Mouse (Mus musculus) thymus, adult 2 months (tissue): Measurements from ENCODE around the gene Xlr3b. TPM values are rescaled to one million over a fixed set of nuclear protein-coding genes. Genes with fewer than 3 reads are reported as not detected.
"Not testable (repeated sequence)": the region's sequence is repeated elsewhere in the genome, so short reads cannot be mapped to it uniquely, and the experiment has no call there.

Experiments
- DNase-seq: peaks from one replicate; pipeline ENCODE4 v3.0.0; 2021
- H3K27ac ChIP-seq: fragments of 200-500 bp; 2 replicates; pipeline ENCODE4 v1.5.1; 2012; ENCODE audit warnings: low read length, control low read depth; ENCODE audit not compliant: control insufficient read depth, insufficient read depth
- H3K27me3 ChIP-seq: fragments of 200-500 bp; 2 replicates; pipeline ENCODE4 v1.6.1; 2012; ENCODE audit warnings: mild to moderate bottlenecking, low read length, moderate library complexity, mixed read lengths; ENCODE audit not compliant: control insufficient read depth, insufficient read depth
- H3K36me3 ChIP-seq: fragments of 200-500 bp; 2 replicates; pipeline ENCODE4 v1.6.1; 2012; ENCODE audit warnings: mild to moderate bottlenecking, low read length, moderate library complexity; ENCODE audit not compliant: control insufficient read depth, insufficient read depth
- H3K4me1 ChIP-seq: fragments of 200-500 bp; replicated peaks from 2 replicates; pipeline ENCODE4 v1.6.1; 2012; ENCODE audit warnings: low read length; ENCODE audit not compliant: control insufficient read depth, insufficient read depth
- H3K4me3 ChIP-seq: fragments of 200-500 bp; 2 replicates; pipeline ENCODE4 v1.5.1; 2012; ENCODE audit warnings: mild to moderate bottlenecking, low read length, control low read depth, moderate library complexity; ENCODE audit not compliant: control insufficient read depth, insufficient read depth
- CTCF ChIP-seq: fragments of 200-500 bp; IDR thresholded peaks from 2 replicates; pipeline ENCODE4 v1.5.1; 2012; ENCODE audit warnings: mild to moderate bottlenecking, control low read depth, low read length, moderate library complexity, borderline replicate concordance; ENCODE audit not compliant: control insufficient read depth, poor library complexity, insufficient read depth; ENCODE audit errors: extremely low read depth
- POLR2A ChIP-seq: fragments of 200-500 bp; IDR thresholded peaks from 2 replicates; pipeline ENCODE4 v1.6.1; 2012; ENCODE audit warnings: mild to moderate bottlenecking, low read length, control low read depth, moderate library complexity; ENCODE audit not compliant: control insufficient read depth, poor library complexity, insufficient read depth; ENCODE audit errors: extremely low read depth
- WGBS: fragments of 180-500 bp; shearing (Covaris S2); methylation state at CpG from one replicate; pipeline ENCODE4 v1.1.7; 2018; 5-methylcytosine and 5-hydroxymethylcytosine counted together
- polyA plus RNA-seq: library from polyadenylated mRNA; depleted of rRNA; stranded (reverse); fragments of >200 nt; gene quantifications from 2 replicates; pipeline ENCODE4 v1.2.3, GENCODE M21; 2012; rRNA removed

Xlr3b gene
- polyA plus RNA-seq, result 0.56 and 2.8 TPM in 2 replicates

GRCm38 (mm10) chrX:73191934-73192333, at the start of gene Xlr3b:
Gene Xlr3b, plus strand, starts transcription at chrX:73192207.
- not testable (repeated sequence) for H3K4me3 ChIP-seq, H3K36me3 ChIP-seq, H3K27me3 ChIP-seq, H3K4me1 ChIP-seq, H3K27ac ChIP-seq
- 84% methylated on average over 12 of the region's 12 CpGs for whole genome bisulfite sequencing
- DNase-seq, result peak; percentile 4

- not testable (repeated sequence) for H3K4me3 ChIP-seq, H3K27ac ChIP-seq, H3K4me1 ChIP-seq, H3K36me3 ChIP-seq, H3K27me3 ChIP-seq, DNase-seq
- WGBS, result no CpG with 5 or more reads among the region's 7 CpGs
These were observed 48.8 kb upstream of the Xlr3b start for GRCm38 (mm10) chrX:73143218-73143618.

GRCm38 (mm10) chrX:73148496-73148895, 43.5 kb upstream of the Xlr3b start, which contains the start of gene Xlr5b:
Gene Xlr5b, plus strand, starts transcription at chrX:73148796.
- not testable (repeated sequence) for H3K27ac ChIP-seq, H3K36me3 ChIP-seq, H3K4me3 ChIP-seq, H3K4me1 ChIP-seq, DNase-seq, H3K27me3 ChIP-seq
- WGBS, result no CpG with 5 or more reads among the region's 20 CpGs

- not testable (repeated sequence) for H3K27ac ChIP-seq, H3K36me3 ChIP-seq, H3K27me3 ChIP-seq, H3K4me1 ChIP-seq, DNase-seq, H3K4me3 ChIP-seq
- no CpG with 5 or more reads among the region's 7 CpGs for WGBS
These were observed 42.7 kb upstream of the Xlr3b start, which contains the start of gene DXBay18 for GRCm38 (mm10) chrX:73149350-73149749. Gene DXBay18, minus strand, starts transcription at chrX:73149450.

GRCm38 (mm10) chrX:73176889-73177288, 15.1 kb upstream of the Xlr3b start, which contains the start of gene Spin2d:
Gene Spin2d, minus strand, starts transcription at chrX:73176989.
- WGBS, result 85% methylated on average over 4 of the region's 15 CpGs
- not testable (repeated sequence) for DNase-seq, H3K4me1 ChIP-seq, H3K36me3 ChIP-seq, H3K27me3 ChIP-seq, H3K27ac ChIP-seq, H3K4me3 ChIP-seq

GRCm38 (mm10) chrX:73213819-73214564, 22.0 kb downstream of the Xlr3b start, which contains the start of gene Xlr4b:
Gene Xlr4b, plus strand, starts transcription at chrX:73214333.
- H3K4me1 ChIP-seq, H3K27me3 ChIP-seq, H3K27ac ChIP-seq, H3K36me3 ChIP-seq: not testable (repeated sequence)
- peak; percentile 36 for DNase-seq
- 4% methylated on average over 15 of the region's 19 CpGs for WGBS
- H3K4me3 ChIP-seq, result peak within 1 kb of the TSS; percentile 37

GRCm38 (mm10) chrX:73225365-73225764, 33.4 kb downstream of the Xlr3b start:
- H3K27me3 ChIP-seq, result no peaks in the 10 kb centered on the region
- TF ChIP-seq POLR2A (no peak), CTCF (no peak)
- H3K4me3 ChIP-seq, result no peak overlapping the region
- 84% methylated on average over 1 of the region's 1 CpGs for WGBS
- H3K27ac ChIP-seq, result no peak overlapping the region
- H3K4me1 ChIP-seq, result peaks cover 4% of the 10 kb centered on the region
- H3K36me3 ChIP-seq, result no peaks in the 10 kb centered on the region
- DNase-seq, result no peak
